Mouse (Mus musculus): ENCODE measurements at regions not wholly inside any gene's neighbourhood (a gene's known extent, or its start where the extent isn't known, plus 50 kb on each side); places are given as distances from the start of the nearest gene placed in this dataset.

DNA sequence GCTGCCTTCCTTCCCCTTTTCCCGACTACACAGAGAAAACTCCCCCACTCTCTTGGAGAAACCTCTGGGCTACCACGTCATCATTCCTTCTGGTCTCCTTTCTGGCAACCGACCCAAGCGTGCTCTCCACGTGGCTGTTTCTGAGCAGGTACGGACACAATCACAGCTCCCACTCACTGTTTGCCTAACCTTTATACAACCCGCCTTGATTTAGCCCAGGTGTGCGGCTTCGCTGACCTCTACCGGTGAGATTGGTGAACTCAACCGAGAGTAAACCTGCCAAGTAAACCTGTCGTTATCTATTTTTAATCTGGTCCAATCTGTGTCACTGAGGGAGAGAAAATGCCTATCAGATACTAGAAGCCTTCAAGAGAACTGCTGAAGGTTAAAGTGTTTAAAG lies 142.7 kb upstream of the Gnai1 start:
- no peak overlapping the region for H3K9ac ChIP-seq (ENCODE audit: low read depth, low read length, severe bottlenecking)
- no peaks in the 10 kb centered on the region for H3K36me3 ChIP-seq (ENCODE audit: control insufficient read depth, insufficient read depth, low read length)
- ATAC-seq (ENCODE audit: low FRiP score, low read depth) (no peak), DNase-seq (ENCODE audit: low spot score) (no peak)
- H3K4me3 ChIP-seq (replicated peaks; ENCODE audit: low read length) = no peak overlapping the region
- no peaks in the 10 kb centered on the region for H3K27me3 ChIP-seq (ENCODE audit: control insufficient read depth, insufficient read depth, low read length)
- H3K9me3 ChIP-seq (ENCODE audit: control insufficient read depth, low read length) = no peaks in the 10 kb centered on the region
- H3K4me1 ChIP-seq (ENCODE audit: control insufficient read depth, insufficient read depth, low read length) = no peaks in the 10 kb centered on the region
- 20% methylated on average over 12 of the region's 12 CpGs for WGBS
- no peak overlapping the region for H3K27ac ChIP-seq (replicated peaks; ENCODE audit: low read depth, low read length)
- no peak overlapping the region for H3K4me2 ChIP-seq (replicated peaks; ENCODE audit: low read depth, low read length, severe bottlenecking)
- no peak for TF ChIP-seq POLR2A (IDR thresholded peaks at IDR 0.05; ENCODE audit: borderline replicate concordance, extremely low read depth, insufficient read depth, insufficient read length)

- no peak overlapping the region for H3K27ac ChIP-seq (replicated peaks; ENCODE audit: low read depth, low read length)
Measured at GRCm38 (mm10) chr5:18494305-18494704, 134.2 kb upstream of the Gnai1 start.

GRCm38 (mm10) chr5:18489709-18490108 lies 129.6 kb upstream of the Gnai1 start:
- no peak overlapping the region for H3K27ac ChIP-seq (replicated peaks; ENCODE audit: low read depth, low read length)
- H3K36me3 ChIP-seq (ENCODE audit: control insufficient read depth, insufficient read depth, low read length) = no peaks in the 10 kb centered on the region
- H3K9ac ChIP-seq (ENCODE audit: low read depth, low read length, severe bottlenecking) = no peak overlapping the region
- 71% methylated on average over 3 of the region's 3 CpGs for WGBS
- H3K4me2 ChIP-seq (replicated peaks; ENCODE audit: low read depth, low read length, severe bottlenecking) = no peak overlapping the region
- H3K27me3 ChIP-seq (ENCODE audit: control insufficient read depth, insufficient read depth, low read length) = no peaks in the 10 kb centered on the region
- ATAC-seq (ENCODE audit: low FRiP score, low read depth) = no peak
- H3K4me3 ChIP-seq (replicated peaks; ENCODE audit: low read length) = no peak overlapping the region
- TF ChIP-seq POLR2A (IDR thresholded peaks at IDR 0.05; ENCODE audit: borderline replicate concordance, extremely low read depth, insufficient read depth, insufficient read length) = no peak
- no peak for DNase-seq (ENCODE audit: low spot score)
- no peaks in the 10 kb centered on the region for H3K9me3 ChIP-seq (ENCODE audit: control insufficient read depth, low read length)
- H3K4me1 ChIP-seq (ENCODE audit: control insufficient read depth, insufficient read depth, low read length) = no peaks in the 10 kb centered on the region

More at GRCm38 (mm10) chr5:18494305-18494704, 134.2 kb upstream of the Gnai1 start:
- Histone ChIP-seq H3K36me3 (ENCODE audit: control insufficient read depth, insufficient read depth, low read length) (no peaks in the 10 kb centered on the region), H3K9ac (ENCODE audit: low read depth, low read length, severe bottlenecking) (no peak overlapping the region), H3K9me3 (ENCODE audit: control insufficient read depth, low read length) (no peaks in the 10 kb centered on the region), H3K4me1 (ENCODE audit: control insufficient read depth, insufficient read depth, low read length) (no peaks in the 10 kb centered on the region), H3K4me3 (replicated peaks; ENCODE audit: low read length) (no peak overlapping the region), H3K27me3 (ENCODE audit: control insufficient read depth, insufficient read depth, low read length) (no peaks in the 10 kb centered on the region), H3K4me2 (replicated peaks; ENCODE audit: low read depth, low read length, severe bottlenecking) (no peak overlapping the region)
- no peak for DNase-seq (ENCODE audit: low spot score)
- WGBS = 74% methylated on average over 4 of the region's 4 CpGs
- ATAC-seq (ENCODE audit: low FRiP score, low read depth) = peak; percentile 57; the same call in 1 of the 2 replicates
- no peak for TF ChIP-seq POLR2A (IDR thresholded peaks at IDR 0.05; ENCODE audit: borderline replicate concordance, extremely low read depth, insufficient read depth, insufficient read length)

- Histone ChIP-seq H3K9ac (ENCODE audit: low read depth, low read length, severe bottlenecking) (no peak overlapping the region), H3K4me2 (replicated peaks; ENCODE audit: low read depth, low read length, severe bottlenecking) (no peak overlapping the region), H3K36me3 (ENCODE audit: control insufficient read depth, insufficient read depth, low read length) (no peaks in the 10 kb centered on the region), H3K4me3 (replicated peaks; ENCODE audit: low read length) (no peak overlapping the region), H3K9me3 (ENCODE audit: control insufficient read depth, low read length) (no peaks in the 10 kb centered on the region), H3K27me3 (ENCODE audit: control insufficient read depth, insufficient read depth, low read length) (no peaks in the 10 kb centered on the region), H3K27ac (replicated peaks; ENCODE audit: low read depth, low read length) (no peak overlapping the region), H3K4me1 (ENCODE audit: control insufficient read depth, insufficient read depth, low read length) (no peaks in the 10 kb centered on the region)
- TF ChIP-seq POLR2A (IDR thresholded peaks at IDR 0.05; ENCODE audit: borderline replicate concordance, extremely low read depth, insufficient read depth, insufficient read length) = no peak
- WGBS = 15% methylated on average over 1 of the region's 1 CpGs
- no peak for ATAC-seq (ENCODE audit: low FRiP score, low read depth)
- DNase-seq (ENCODE audit: low spot score) = no peak
Measured at GRCm38 (mm10) chr5:18487076-18487772, 127.1 kb upstream of the Gnai1 start.

DNA sequence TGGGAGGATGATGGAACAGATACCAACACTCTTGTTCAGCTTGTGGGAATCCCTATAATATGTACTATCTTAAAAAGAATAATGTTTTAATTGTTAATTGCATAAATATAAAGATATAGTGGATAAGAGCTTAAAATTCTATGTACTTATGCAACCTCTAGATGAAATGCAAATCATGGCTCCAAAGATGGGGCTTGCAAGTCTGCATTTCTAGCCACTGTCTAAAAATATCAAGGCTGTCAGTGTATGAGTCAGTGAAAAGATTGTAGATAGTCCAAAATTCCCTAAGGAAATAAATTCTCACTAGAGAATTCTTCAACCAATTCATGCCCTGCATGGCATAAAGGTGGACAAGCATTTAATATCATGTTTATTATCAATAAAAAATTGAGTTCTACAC lies 124.2 kb upstream of the Gnai1 start:
- ATAC-seq (ENCODE audit: low FRiP score, low read depth) = no peak

More for the DNA sequence above, 124.2 kb upstream of the Gnai1 start:
- Histone ChIP-seq H3K4me2 (replicated peaks; ENCODE audit: low read depth, low read length, severe bottlenecking) (no peak overlapping the region), H3K27me3 (ENCODE audit: control insufficient read depth, insufficient read depth, low read length) (no peaks in the 10 kb centered on the region), H3K9ac (ENCODE audit: low read depth, low read length, severe bottlenecking) (no peak overlapping the region), H3K4me1 (ENCODE audit: control insufficient read depth, insufficient read depth, low read length) (no peaks in the 10 kb centered on the region), H3K4me3 (replicated peaks; ENCODE audit: low read length) (no peak overlapping the region), H3K27ac (replicated peaks; ENCODE audit: low read depth, low read length) (no peak overlapping the region), H3K9me3 (ENCODE audit: control insufficient read depth, low read length) (no peaks in the 10 kb centered on the region), H3K36me3 (ENCODE audit: control insufficient read depth, insufficient read depth, low read length) (no peaks in the 10 kb centered on the region)
- no peak for TF ChIP-seq POLR2A (IDR thresholded peaks at IDR 0.05; ENCODE audit: borderline replicate concordance, extremely low read depth, insufficient read depth, insufficient read length)
- DNase-seq (ENCODE audit: low spot score) = no peak

All from limb, embryonic 14.5 days (tissue).